In genomic region chr12:82603979-82604378, GRCm38 (mm10) we compare ENCODE assay signal across 20 mouse cellular contexts. TPM values are rescaled to one million over a fixed set of nuclear protein-coding genes. Genes with fewer than 3 reads are reported as not detected.
"Had no signal": no experiment of that assay in that cellular context is flagged by ENCODE, and none has a peak within 500 bp of the region (broad histone marks: within the 10 kb centered on the region; RNA-seq: fewer than 3 reads in every experiment).

No protein-coding gene starts in this region.

- H3K27me3 ChIP-seq: midbrain, embryonic 13.5 days; midbrain, embryonic 15.5 days; neural tube, embryonic 13.5 days; neural tube, embryonic 15.5 days had no signal

- DNase-seq: lung, adult 18-20 months; lung, postnatal 10 days; lung, postnatal 4 days; right cerebral cortex, adult 18-20 months; right cerebral cortex, postnatal 25 days; right cerebral cortex, postnatal 4 days; spleen, adult 18-20 months; thymus, adult 18-20 months; thymus, postnatal 14 days; thymus, postnatal 36 days had no signal

- H3K36me3 ChIP-seq: midbrain, embryonic 10.5 days; midbrain, embryonic 13.5 days; midbrain, embryonic 15.5 days; neural tube, embryonic 13.5 days; neural tube, embryonic 15.5 days had no signal

- H3K9me3 ChIP-seq: midbrain, embryonic 10.5 days; midbrain, embryonic 13.5 days; midbrain, embryonic 15.5 days; neural tube, embryonic 13.5 days; neural tube, embryonic 15.5 days had no signal

- H3K27ac ChIP-seq: midbrain, embryonic 10.5 days; midbrain, embryonic 13.5 days; midbrain, embryonic 15.5 days; neural tube, embryonic 13.5 days; neural tube, embryonic 15.5 days had no signal

- H3K4me1 ChIP-seq: midbrain, embryonic 10.5 days had no signal

- H3K4me3 ChIP-seq: midbrain, embryonic 10.5 days; midbrain, embryonic 13.5 days; midbrain, embryonic 15.5 days; myocyte; neural tube, embryonic 13.5 days; neural tube, embryonic 15.5 days had no signal

- H3K9ac ChIP-seq: lung, embryonic 14.5 days; midbrain, embryonic 13.5 days; midbrain, embryonic 15.5 days; neural tube, embryonic 13.5 days; neural tube, embryonic 15.5 days had no signal

- H3K4me2 ChIP-seq: lung, embryonic 14.5 days; midbrain, embryonic 13.5 days; midbrain, embryonic 15.5 days; neural tube, embryonic 13.5 days; neural tube, embryonic 15.5 days had no signal

- ATAC-seq: midbrain, embryonic 13.5 days; midbrain, embryonic 15.5 days had no signal

RNA-seq across cellular contexts. Expression of gene Rgs6, which starts 15.9 kb away (rescaled TPM):
- total RNA-seq: megakaryocyte, adult 5-6 weeks; megakaryocyte-erythroid progenitor cell, adult 5-6 weeks had no signal
- polyA plus RNA-seq: myocyte; thymus, postnatal 0 days had no signal
